Mouse (Mus musculus): ENCODE measurements around the gene Fam184b. TPM values are rescaled to one million over a fixed set of nuclear protein-coding genes. Genes with fewer than 3 reads are reported as not detected.

Gene Fam184b
- total RNA-seq, 2 experiments from 2014 or later: 20.2 to 22.0 TPM

- intact Hi-C loops (cut with DNase I): no loop called here
Observed at GRCm38 (mm10) chr5:45483654-45484053, 155.8 kb downstream of the Fam184b start.

GRCm38 (mm10) chr5:45482607-45483006 lies 156.8 kb downstream of the Fam184b start:
- intact Hi-C loops (cut with DNase I): no loop called here
- DNase-seq (ENCODE audit: extremely low spot score in 1 of 2, low spot score in 2 of 2): no peak

More at GRCm38 (mm10) chr5:45483654-45484053, 155.8 kb downstream of the Fam184b start:
- no peak for DNase-seq (ENCODE audit: extremely low spot score in 1 of 2, low spot score in 2 of 2)

GRCm38 (mm10) chr5:45481125-45481524 lies 158.3 kb downstream of the Fam184b start:
- DNase-seq (ENCODE audit: extremely low spot score in 1 of 2, low spot score in 2 of 2): no peak
- intact Hi-C loops (cut with DNase I): no loop called here

- DNase-seq (ENCODE audit: extremely low spot score in 1 of 2, low spot score in 2 of 2): no peak
Observed at GRCm38 (mm10) chr5:45480066-45480465, 159.3 kb downstream of the Fam184b start.

More at GRCm38 (mm10) chr5:45480066-45480465, 159.3 kb downstream of the Fam184b start:
- intact Hi-C loops (cut with DNase I): no loop called here

Other genes with a start within 250 kb of the Fam184b start
- gene Qdpr, start 189.4 kb downstream of the Fam184b start, total RNA-seq (2021): 10 to 100 TPM; 86.0 to 92.7 TPM
- under 1 TPM in 1 of 2 experiments, not detected in 1; 0.36 TPM for gene Clrn2, start 185.9 kb downstream of the Fam184b start, total RNA-seq (2021)
- 10 to 100 TPM; 37.3 to 39.5 TPM for gene Lap3, start 146.2 kb downstream of the Fam184b start, total RNA-seq (2021)
- 10 to 100 TPM; 81.9 to 83.8 TPM for gene Med28, start 119.4 kb downstream of the Fam184b start, total RNA-seq (2021)
- gene Ncapg, start 30.3 kb upstream of the Fam184b start, total RNA-seq (2021): 1 to 10 TPM; 1.9 to 2.4 TPM
- 10 to 100 TPM; 47.7 to 48.0 TPM for gene Lcorl, start 218.0 kb upstream of the Fam184b start, total RNA-seq (2021)